Mouse (Mus musculus) right cerebral cortex, postnatal 10 days (tissue): ENCODE results near the gene 1700001C19Rik.
A peak's percentile ranks its signal among the peaks of the same experiment; 100 is the strongest.
"Not testable (repeated sequence)": the region's sequence is repeated elsewhere in the genome, so short reads cannot be mapped to it uniquely, and the experiment has no call there.

Experiments
- DNase-seq, 2 experiments: peaks; one replicate each; pipeline ENCODE4 v3.0.0; 2021; ENCODE audit warnings: low spot score in 2 of 2

Gene 1700001C19Rik

DNA sequence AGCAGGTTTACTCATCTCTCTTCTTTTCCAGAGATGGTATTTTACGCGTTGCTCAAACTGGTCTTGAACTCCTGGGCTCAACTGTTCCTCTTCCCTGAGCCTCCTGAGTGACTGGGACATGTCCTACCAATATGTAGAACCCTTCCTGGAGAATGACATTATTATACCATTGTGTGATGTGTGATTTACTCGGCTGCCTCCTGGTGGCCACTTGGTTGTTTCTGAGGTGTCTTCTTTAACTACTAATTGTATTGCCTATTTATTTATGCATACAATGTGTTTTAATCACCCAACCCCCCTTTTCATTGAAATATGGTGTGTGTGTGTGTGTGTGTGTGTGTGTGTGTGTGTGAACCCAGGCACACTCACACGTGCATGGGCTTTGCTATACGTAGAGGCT is 6.4 kb downstream of the 1700001C19Rik start:
- DNase-seq = no peak

DNA sequence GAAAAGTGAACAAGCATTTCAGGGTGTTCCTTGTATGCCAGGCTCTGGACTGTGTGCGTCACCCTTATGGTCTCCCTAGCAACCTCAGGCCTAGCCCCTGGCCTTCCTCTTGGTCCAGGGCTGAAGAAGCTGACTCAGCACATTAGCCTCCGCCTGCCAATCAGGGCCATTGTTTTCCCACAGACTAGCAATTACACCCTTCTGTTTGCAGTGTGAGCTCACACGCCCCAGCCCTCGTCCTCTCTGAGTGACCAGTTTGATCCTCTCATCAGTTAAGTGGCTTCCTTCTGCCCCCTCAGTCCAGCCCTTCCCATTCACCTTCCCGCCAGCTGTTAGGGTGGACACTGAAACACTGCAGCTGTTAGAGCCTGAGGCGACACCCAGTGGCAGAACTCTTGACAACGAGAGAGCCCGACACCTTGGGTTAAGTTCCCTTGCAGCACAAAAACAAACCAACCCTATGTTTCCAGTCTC is 8.3 kb downstream of the 1700001C19Rik start:
- no peak for DNase-seq

DNA sequence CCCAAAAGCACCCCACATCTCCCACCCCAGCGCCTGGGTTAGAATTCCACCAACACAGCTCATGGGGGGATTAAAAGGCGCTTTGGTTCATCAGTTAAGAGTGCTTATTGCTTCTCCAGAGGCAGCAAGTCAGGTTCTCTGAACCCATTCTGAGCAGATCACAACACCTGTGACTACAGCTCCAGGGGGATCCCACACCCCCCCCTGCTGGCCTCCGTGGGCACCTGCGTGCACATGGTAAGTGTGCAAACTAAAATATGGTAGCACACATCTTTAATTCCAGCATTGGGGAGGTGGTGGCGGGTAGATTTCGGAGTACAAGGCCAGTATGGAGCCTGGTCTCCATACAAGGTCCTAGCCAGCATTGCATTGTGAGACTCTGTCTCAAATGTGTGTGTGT is 9.9 kb downstream of the 1700001C19Rik start:
- DNase-seq = no peak

GRCm38 (mm10) chr17:47424186-47424585 is 13.0 kb downstream of the 1700001C19Rik start:
- no peak for DNase-seq

GRCm38 (mm10) chr17:47422616-47423015 is 14.6 kb downstream of the 1700001C19Rik start:
- not testable (repeated sequence) for DNase-seq

DNA sequence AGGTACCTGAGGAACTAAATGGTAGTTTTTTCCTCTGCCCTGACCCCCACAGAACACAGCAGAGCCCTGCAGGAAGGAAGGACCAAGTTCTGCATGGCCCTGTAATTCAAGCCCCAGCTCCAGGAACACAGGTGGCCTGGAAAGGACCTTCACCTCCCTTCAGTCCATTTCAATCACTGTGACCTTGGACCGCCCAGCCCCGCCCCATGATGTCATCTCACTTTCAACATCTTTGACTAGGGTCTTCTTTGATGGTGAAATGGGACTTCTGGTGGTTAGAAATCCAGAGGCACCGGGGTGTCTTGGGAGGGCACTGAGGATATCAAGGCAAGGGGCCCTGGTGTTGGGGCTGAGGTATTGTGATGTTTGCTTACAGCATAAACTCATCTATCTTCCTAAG is 15.6 kb downstream of the 1700001C19Rik start:
- DNase-seq = no peak

DNA sequence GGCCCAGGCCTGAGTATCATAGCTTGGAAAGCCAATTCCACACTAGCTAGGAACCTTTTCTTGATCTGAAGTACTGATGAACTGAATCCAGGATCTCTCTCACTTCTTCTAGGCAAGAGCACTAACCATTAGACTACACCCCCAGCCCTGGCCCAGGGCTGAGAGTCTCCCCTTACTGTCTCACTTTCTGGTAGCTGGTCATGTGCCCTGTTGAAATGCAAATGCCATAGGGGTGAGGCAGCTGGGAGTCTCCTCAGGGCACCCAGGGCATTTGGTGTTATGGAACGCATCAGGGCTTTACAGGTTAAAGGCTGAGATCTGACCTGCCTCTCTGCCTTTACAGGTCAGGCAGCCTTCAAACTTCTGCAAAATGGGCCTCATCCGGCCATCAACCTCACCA is 17.0 kb downstream of the 1700001C19Rik start:
- no peak for DNase-seq

- not testable (repeated sequence) for DNase-seq
Observed at GRCm38 (mm10) chr17:47409897-47410861, 27.0 kb downstream of the 1700001C19Rik start.

GRCm38 (mm10) chr17:47408558-47408898 is 28.6 kb downstream of the 1700001C19Rik start:
- DNase-seq = peak in 1 of 2 experiments; percentile 47

DNA sequence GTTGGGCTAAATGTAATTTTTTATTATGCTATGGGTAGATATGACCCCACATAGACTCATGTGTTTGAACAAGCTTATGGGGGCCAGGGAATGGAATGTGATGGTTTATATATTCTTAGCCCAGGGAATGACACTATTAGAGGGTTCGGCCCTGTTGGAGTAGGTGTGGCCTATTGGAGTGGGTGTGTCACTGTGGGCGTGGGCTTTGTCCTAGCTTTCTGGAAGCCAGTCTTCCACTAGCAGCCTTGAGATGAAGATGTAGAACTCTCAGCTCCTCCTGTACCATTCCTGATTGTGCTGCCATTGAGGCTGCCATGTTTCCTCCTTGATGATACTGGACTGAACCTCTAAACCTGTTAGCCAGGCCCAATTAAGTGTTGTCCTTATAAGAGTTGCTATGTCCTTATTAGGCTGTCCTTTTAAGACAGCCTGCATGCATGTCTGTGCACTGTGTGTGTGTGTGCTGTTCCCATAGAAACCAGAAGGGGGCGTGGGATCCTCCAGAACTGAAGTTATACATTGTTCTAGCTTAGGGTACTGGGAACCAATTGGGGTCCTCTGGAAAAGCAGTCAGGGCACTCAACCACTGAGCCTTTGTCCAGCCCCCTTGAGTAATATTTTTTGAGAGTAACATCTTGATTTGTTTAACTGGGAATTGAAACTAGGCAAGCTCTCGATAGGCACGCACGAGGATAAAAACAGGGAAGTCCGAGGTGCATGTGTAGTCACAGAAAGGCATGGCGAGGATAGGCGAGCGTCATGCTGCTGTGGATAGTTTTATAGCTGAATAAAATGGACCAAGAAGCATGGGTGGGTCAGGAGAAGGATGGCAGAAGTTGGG is 29.2 kb downstream of the 1700001C19Rik start:
- no peak for DNase-seq

DNA sequence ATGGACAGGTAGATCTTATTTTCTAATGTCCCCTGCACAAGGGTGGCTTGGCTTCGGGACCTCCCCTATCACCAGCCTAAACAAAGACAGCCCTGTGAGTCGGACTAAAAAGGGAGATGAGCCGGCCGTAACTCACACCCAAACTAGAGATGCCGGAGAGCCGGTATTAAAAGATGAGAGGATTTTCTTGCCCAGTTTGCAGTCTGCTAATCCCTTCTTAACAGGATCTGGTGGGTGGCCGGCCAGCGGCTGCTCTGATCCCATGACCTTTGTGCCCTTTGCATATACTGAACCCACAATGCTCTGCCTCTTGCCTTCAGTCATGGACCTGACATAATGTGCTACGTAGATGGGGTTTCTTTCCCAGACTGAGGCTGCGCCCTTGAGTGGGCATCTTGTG is 36.7 kb downstream of the 1700001C19Rik start, which contains the start of gene Guca1a:
Gene Guca1a, minus strand, starts transcription at position 134 of the 400 bp plus-strand sequence.
- DNase-seq = no peak

GRCm38 (mm10) chr17:47399091-47399490 is 38.1 kb downstream of the 1700001C19Rik start:
- no peak for DNase-seq

- no peak for DNase-seq
Observed at GRCm38 (mm10) chr17:47395376-47395913, 41.7 kb downstream of the 1700001C19Rik start.

GRCm38 (mm10) chr17:47394223-47394869 is 42.8 kb downstream of the 1700001C19Rik start:
- no peak for DNase-seq

GRCm38 (mm10) chr17:47386649-47387048 is 50.5 kb downstream of the 1700001C19Rik start:
- no peak for DNase-seq

DNA sequence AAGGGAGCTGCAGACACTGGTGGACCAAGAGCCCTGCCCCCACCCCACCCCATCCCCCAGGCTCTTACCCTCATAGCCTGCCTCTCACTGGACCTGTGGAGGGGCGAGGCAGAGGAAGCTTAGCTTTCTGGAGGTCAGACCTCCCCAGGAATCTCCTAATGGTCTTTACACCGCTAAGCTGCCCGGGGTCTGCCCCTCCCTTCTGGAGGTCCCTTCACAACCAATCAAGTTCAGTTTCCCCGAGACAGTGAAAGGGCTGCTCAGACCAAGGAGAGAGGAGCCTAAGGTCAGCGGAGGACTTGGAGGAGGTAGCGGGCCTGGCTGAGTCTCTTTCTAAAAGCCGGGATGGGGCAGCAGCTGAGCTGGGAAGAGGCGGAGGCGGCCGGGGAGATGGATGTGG is 52.0 kb downstream of the 1700001C19Rik start, which contains the start of gene Guca1b:
Gene Guca1b, plus strand, starts transcription at position 249 of the 400 bp plus-strand sequence.
- no peak for DNase-seq

DNA sequence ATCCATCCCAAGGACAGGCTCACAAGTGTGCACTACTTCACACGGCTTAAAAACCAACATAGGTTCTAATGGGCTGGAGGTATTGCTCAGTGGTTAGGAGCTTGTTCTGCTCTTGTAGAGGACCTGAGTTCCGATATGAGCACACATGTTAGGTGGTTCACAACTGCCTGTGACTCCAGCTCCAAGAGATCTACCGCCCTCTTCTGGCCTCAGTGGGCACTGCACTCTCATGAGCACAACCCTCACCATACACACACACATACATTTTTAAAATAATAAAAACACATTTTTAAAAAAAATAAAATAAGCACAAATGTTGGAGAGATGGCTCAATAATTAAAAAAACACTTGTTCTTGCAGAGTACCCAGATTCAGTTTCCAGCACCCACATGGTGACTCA is 53.1 kb downstream of the 1700001C19Rik start:
- DNase-seq = no peak

DNA sequence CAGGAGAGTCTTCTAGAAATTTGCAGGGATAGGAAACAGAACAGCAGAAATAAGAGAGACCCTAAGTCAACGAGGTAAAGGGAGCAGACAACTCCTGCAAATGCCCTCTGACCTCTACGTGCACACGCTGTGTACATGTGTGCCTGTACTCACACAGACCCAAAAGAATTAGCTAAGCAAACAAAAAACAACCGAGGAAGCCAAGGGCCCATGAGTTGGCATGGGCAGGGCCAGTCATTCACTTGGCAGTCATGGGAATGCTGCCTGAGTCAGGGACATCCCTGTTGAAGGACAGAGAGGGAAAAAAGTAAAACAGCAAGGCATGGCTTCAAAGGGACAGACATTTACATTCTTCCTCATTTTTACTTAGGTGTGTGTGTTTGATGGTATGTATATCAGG is 53.9 kb downstream of the 1700001C19Rik start:
- no peak for DNase-seq

DNA sequence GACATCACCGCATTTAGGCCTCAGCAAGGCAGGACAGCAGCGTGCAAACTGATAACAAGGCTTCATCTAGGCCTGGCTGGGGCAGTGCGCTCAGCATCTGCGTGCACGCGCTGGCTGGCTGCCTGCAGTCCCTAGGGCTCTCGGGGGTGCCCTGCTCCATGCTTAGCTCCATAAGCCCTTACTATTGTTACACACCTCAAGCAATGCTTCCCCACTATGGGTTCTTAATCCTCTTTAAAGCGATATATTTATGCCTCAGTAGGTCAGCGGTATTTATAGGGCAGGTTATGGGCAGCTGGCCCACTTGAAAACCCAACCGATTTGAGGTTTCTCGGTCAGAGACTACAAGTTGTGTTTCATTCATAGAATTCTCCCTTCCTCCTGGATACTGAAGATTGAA is 55.3 kb downstream of the 1700001C19Rik start:
- no peak for DNase-seq

DNA sequence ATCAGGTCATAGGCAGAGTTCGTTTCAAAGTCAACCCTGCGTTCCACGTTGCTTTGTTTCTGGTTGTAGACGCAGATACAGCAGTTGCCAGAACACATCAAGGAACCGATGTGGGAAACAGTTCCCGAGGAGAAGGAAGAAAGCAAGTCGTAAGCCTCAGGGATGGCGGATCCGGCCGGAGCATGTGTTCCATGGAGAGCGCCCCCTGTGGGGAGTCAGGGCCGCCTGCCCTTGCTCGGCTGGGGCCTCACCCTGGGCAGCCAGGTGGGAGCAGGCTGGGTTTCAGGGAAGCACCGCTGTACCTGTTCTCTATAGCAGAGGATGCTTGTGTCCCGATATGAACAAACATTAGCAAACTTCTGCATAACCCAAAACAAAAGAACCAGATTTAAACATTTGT is 59.0 kb downstream of the 1700001C19Rik start:
- no peak for DNase-seq

DNA sequence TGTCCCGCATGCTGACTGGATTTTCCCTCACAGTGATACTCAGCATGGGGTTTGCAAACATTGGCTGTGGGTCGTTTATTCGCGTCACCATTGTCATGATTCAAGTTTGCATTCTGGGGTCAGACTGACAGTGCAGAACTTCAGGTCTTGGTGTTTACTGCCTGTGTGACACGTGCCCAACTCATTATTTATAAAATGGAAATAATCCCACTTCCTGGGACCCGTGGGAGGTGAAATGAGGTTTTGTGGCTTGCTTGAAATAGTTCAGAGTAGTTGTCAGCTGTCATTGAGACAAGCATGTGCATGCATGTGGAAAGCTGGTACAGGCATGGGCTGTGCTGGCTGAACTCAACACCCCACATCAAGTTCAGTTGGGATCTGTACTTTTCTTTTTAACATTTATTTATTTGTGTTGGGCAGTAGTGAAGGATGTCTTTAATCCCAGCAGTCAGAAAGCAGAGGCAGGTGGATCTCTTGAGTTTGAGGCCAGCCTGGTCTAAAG is 60.3 kb downstream of the 1700001C19Rik start:
- DNase-seq = no peak
